Mouse (Mus musculus) CH12.LX (cell line): ENCODE measurements around the gene Sdhaf1.

Experiments used
- CTCF ChIP-seq, 2 experiments: IDR thresholded peaks in 1 of 2; conservative IDR thresholded peaks in 1 of 2; 2 replicates each; pipeline ENCODE4 v1.5.1; 2011 to 2012; ENCODE audit warnings: low read depth in 2 of 2, low read length in 2 of 2, improper control_type of control experiment in 1 of 2, inconsistent platforms in 1 of 2, mild to moderate bottlenecking in 1 of 2, moderate library complexity in 1 of 2
- MYC ChIP-seq: IDR thresholded peaks from 2 replicates; pipeline ENCODE4 v1.6.1; 2011; ENCODE audit warnings: low read depth, mild to moderate bottlenecking, improper control_type of control experiment, low read length
- TBP ChIP-seq: conservative IDR thresholded peaks from 2 replicates; pipeline ENCODE4 v1.6.1; 2011; ENCODE audit warnings: low read depth, low read length, improper control_type of control experiment
- TCF12 ChIP-seq: IDR thresholded peaks from 2 replicates; pipeline ENCODE4 v1.6.1; 2014; ENCODE audit warnings: low read depth, mild to moderate bottlenecking, inconsistent platforms, low read length, improper control_type of control experiment
- ZC3H11A ChIP-seq: IDR thresholded peaks from 2 replicates; pipeline ENCODE4 v1.6.1; 2012; ENCODE audit warnings: low read depth, mild to moderate bottlenecking, inconsistent platforms, low read length, improper control_type of control experiment

DNA sequence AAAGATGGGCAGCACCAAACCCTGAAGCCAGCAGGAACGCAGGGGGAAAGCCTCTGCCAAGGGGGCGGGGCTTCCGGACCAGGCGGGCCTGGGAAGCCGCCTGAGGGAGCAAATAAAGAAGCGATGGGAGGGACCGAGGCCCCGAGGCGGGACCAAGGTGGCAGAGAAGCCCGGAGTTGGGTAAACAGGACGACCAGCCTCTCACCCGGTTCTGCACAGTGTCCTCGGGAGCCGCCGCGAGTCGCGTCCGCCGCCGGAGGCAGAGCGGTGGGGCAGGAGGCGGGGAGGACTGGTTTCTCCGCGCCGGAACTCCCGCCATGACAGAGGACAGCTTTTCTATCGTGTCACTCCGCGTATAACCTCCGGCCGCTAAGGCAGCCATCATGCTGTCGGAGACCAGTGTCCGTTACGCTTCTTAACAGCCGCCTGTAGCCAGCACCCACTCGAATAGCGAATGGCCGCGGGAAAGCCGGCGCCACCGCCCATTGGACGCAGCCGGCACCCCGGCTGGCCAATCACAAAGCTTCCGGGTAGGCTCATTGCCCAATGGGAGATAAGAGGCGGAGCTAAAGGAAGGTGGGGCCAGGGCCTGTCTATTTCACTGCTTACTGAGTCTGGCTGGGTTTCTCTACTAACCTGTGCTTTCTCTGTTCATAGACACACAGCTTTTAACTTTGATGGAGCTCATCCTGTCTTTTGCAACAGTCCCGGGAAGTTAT lies 43.6 kb downstream of the Sdhaf1 start, which contains the start of the genes Thap8 and Wdr62:
- TF ChIP-seq ZC3H11A (no peak), MYC (no peak), TBP (peak; percentile 92), CTCF (conservative IDR thresholded peaks at IDR 0.05 in 1 of 2, IDR thresholded peaks at IDR 0.05 in 1 of 2; ENCODE audit: low read depth in 2 of 2, low read length in 2 of 2) (no peak), TCF12 (no peak; the same call in 1 of the 2 replicates)
